Mouse (Mus musculus) E14TG2a.4 (cell line): ENCODE data around the gene Arvcf.

Source experiments
- CTCF ChIP-seq: conservative IDR thresholded peaks from 2 replicates; pipeline ENCODE4 v1.5.1; 2014; ENCODE audit warnings: low read length
- NANOG ChIP-seq: IDR thresholded peaks from 2 replicates; pipeline ENCODE4 v1.6.1; 2014; ENCODE audit warnings: borderline replicate concordance, low read length, mixed read lengths
- POU5F1 ChIP-seq: IDR thresholded peaks from 2 replicates; pipeline ENCODE4 v1.6.1; 2014; ENCODE audit warnings: low read length, borderline replicate concordance

GRCm38 (mm10) chr16:18327936-18328335 lies 20.0 kb upstream of the Arvcf start:
- TF ChIP-seq CTCF (no peak), POU5F1 (no peak), NANOG (no peak)
